Mouse (Mus musculus) layer of hippocampus, postnatal 36 days (tissue): ENCODE results near the gene Vmac. TPM values are rescaled to one million over a fixed set of nuclear protein-coding genes. Genes with fewer than 3 reads are reported as not detected.

ENCODE experiments used
- DNase-seq, 2 experiments: peaks; one replicate each; pipeline ENCODE4 v3.0.0; 2022
- total RNA-seq, 2 experiments: library from RNA; stranded (reverse); gene quantifications; 2 replicates each; pipeline ENCODE4 v1.2.3; 2021

Vmac gene
- total RNA-seq, result 10 to 100 TPM; 10.4 to 14.2 TPM

GRCm38 (mm10) chr17:56717363-56718058 lies at the start of gene Vmac, which contains the start of gene Ndufa11:
Gene Vmac, minus strand, starts transcription at chr17:56718022.
Gene Ndufa11, plus strand, starts transcription at chr17:56717767.
- DNase-seq, result peak; percentile 84 to 87

- no peak for DNase-seq
Measured at GRCm38 (mm10) chr17:56766631-56767405, 49.0 kb upstream of the Vmac start.

GRCm38 (mm10) chr17:56765431-56765830 lies 47.6 kb upstream of the Vmac start:
- DNase-seq, result no peak

GRCm38 (mm10) chr17:56764474-56765354 lies 46.9 kb upstream of the Vmac start, which contains the start of gene Dus3l:
Gene Dus3l, plus strand, starts transcription at chr17:56764757.
- DNase-seq, result peak; percentile 92 to 93

DNA sequence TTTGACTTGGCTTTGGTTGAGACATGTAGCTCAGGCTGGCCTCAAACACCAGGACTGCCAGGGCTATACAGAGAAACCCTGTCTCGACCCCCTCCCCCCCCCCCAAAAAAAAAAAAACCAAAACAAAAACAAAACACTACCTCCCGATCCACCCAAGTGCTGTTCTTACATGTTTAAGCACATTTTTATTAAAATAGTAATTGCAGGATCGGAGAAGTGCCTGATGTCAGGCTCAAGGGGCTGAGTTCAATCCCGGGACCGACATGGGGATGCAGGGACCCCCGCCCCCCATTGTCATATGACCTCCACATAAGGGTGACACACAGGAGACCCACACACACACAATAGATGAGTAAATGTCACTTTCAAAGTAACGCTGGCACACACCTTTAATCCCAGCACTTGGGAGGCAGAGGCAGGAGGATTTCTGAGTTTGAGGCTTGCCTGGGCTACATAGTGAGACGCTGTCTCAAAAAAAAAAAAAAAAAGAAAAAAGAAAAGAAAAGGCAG lies 46.0 kb upstream of the Vmac start:
- no peak for DNase-seq

- peak in 1 of 2 experiments; percentile 60 for DNase-seq
Measured at GRCm38 (mm10) chr17:56762769-56763731, 45.2 kb upstream of the Vmac start.

GRCm38 (mm10) chr17:56761991-56762410 lies 44.2 kb upstream of the Vmac start:
- peak; percentile 83 to 88 for DNase-seq

DNA sequence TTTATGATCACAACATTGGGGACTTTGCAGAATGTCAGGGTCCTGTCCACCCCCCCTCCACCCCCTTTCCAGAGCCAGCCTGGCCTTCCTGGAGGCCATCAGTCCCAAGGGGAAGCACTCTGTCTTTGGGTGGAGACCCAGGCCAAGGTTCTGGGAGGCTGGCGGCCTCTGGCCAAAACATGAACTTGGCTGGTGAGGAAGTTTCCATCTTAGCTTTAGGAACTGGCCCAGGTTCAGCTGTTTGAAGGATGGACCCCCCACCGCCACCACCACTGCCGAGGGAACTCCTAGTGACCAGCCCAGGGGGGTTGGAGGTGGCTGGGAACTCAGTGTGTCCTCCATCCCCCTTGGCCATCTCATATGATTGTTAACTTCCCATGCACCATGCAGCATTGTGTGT lies 43.3 kb upstream of the Vmac start:
- no peak for DNase-seq

DNA sequence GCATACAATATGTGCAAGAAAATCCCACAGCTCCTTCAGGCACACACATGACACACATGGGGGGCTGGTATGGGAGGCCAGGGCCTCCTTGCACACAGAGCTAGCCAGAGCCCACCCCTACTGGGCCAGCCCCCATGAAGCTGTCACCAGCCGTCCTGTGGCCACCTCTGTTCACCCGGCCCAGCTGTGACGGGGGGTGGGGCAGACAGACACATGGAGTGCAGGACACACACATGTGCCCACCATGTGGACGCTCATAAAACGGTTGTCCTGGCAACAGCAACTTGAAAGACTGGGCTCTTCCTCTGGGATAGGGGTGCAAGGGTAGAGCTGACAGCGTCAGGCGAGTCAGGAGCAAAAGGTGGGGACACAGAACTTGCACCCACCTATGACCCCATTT lies 41.4 kb upstream of the Vmac start:
- no peak for DNase-seq

GRCm38 (mm10) chr17:56758132-56758531 lies 40.3 kb upstream of the Vmac start:
- peak; percentile 54 to 56 for DNase-seq

DNA sequence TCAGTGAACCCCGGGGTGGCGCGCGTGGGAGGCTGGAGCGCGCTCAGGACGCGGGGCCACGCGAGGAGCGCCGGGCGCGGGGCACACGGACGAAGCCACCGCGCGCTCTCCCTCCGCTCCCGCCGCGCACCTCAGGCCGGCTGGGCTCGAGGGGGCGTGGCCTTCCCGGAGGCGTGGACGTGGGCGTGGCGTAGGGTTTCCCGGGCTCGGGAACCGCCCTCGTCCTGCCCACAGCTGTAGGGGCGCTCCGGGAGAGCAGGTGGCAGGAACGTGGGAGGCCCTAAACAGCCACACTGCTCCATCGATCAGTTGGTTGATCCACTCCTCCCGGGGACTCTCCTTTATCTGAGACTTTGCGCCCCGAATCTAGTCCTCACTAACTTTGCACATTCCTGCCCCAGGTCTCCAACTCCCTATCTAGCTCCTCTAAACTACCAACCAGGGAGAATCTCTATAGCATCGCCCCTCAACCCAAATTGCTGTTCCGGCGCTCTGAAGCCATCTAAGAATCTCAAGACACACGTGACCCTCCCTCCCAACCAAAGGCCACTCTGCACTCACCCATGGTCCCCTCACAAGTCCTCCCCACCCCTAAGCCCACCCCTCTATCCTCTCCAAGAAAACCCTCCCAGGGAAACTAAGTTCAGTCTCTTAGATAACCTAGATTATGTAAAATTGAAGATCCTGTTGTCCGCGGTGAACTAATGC lies 39.7 kb upstream of the Vmac start, which contains the start of gene Nrtn:
Nrtn (minus strand) TSS at position 115 of the 708 bp plus-strand sequence.
- peak; percentile 60 to 70 for DNase-seq

GRCm38 (mm10) chr17:56756703-56757399 lies 39.0 kb upstream of the Vmac start:
- no peak for DNase-seq

- no peak for DNase-seq
Measured at GRCm38 (mm10) chr17:56754271-56755185, 36.7 kb upstream of the Vmac start.

DNA sequence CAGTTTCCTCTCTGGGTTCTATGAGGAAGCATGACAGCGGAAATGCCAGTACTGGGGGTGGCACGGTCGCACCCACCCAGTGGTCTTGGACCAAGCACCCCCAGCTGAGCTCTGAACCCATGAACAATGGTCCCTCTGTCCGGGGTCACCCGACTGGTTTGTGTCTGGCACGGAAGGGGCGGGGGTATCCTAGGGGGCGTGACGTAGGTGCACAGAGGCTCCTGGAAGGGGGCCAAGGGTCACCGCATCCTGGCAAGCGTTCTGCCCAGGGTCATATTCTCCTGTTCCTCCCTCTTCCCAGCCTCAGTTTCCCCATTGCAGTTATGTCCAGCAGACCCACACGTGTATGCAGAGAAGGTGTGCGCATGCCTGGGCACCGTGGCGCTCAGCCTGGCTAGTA lies 35.6 kb upstream of the Vmac start:
- DNase-seq, result no peak

- no peak for DNase-seq
Measured at GRCm38 (mm10) chr17:56751404-56752072, 33.7 kb upstream of the Vmac start.

DNA sequence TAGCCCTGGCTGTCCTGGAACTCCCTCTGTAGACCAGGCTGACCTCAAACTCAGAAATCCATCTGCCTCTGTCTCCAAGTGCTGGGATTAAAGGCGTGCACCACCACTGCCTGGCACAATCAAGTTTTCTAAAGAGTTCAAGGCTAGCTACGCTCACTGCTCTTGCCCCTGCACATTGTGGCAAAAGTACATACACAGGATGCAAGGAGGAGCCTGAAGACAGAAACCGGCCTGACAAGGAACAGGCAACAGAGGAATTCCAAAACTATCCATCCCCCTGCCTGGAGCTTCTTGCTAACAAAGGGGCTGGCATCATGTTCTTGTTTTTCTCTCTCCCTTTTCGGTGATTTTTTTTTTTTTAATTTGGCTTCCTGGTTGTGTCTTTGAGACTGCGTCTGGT lies 26.4 kb upstream of the Vmac start:
- DNase-seq, result no peak

DNA sequence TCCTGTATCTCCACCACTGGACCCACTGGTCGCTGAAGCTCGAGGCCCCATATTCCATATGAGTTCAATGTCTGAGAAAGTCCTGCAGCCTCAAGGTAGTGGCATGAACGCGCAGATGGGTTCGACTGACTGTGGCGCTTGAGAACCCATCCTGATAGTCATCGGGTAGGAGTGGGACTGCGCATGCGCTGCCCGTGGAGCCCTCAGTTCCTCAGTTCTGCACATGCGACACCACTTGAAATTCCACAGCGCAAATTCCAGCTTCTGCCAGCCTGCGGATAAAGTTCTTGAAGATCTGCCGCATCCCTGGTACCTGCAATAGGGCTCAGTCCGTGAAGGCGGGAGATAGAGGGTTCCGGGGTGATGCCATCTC lies 23.0 kb upstream of the Vmac start:
- DNase-seq, result no peak
